Mouse (Mus musculus) neural tube, embryonic 14.5 days (tissue): ENCODE data around the gene Oxld1. TPM values are rescaled to one million over a fixed set of nuclear protein-coding genes. Genes with fewer than 3 reads are reported as not detected.

Source experiments
- ATAC-seq: fragments of 200-750 bp; cut with Nextera tagmentation; 2 replicates; pipeline ENCODE4 v1.8.0; 2017; ENCODE audit warnings: low read depth, mild to moderate bottlenecking, moderate TSS enrichment, moderate library complexity
- H3K27ac ChIP-seq: fragments of 300-500 bp; sonication (generic); 2 replicates; pipeline ENCODE4 v1.5.1; 2014; ENCODE audit warnings: low read depth, mild to moderate bottlenecking, control low read depth, low read length, moderate library complexity, mixed read lengths
- H3K27me3 ChIP-seq: fragments of 300-500 bp; sonication (generic); 2 replicates; pipeline ENCODE4 v1.6.1; 2014; ENCODE audit warnings: low read length; ENCODE audit not compliant: control insufficient read depth, insufficient read depth
- H3K36me3 ChIP-seq: fragments of 300-500 bp; sonication (generic); 2 replicates; pipeline ENCODE4 v1.6.1; 2014; ENCODE audit warnings: low read length, mixed read lengths; ENCODE audit not compliant: control insufficient read depth, insufficient read depth
- H3K4me1 ChIP-seq: fragments of 300-500 bp; sonication (generic); 2 replicates; pipeline ENCODE4 v1.6.1; 2014; ENCODE audit warnings: low read length; ENCODE audit not compliant: control insufficient read depth, insufficient read depth
- H3K4me2 ChIP-seq: fragments of 300-500 bp; sonication (generic); 2 replicates; pipeline ENCODE4 v1.6.1; 2014; ENCODE audit warnings: mild to moderate bottlenecking, low read depth, low read length, control low read depth
- H3K4me3 ChIP-seq: fragments of 300-500 bp; sonication (generic); 2 replicates; pipeline ENCODE4 v1.5.1; 2014; ENCODE audit warnings: low read depth, low read length, control low read depth, mixed read lengths
- H3K9ac ChIP-seq: fragments of 300-500 bp; sonication (generic); replicated peaks from 2 replicates; pipeline ENCODE4 v1.6.1; 2014; ENCODE audit warnings: low read depth, mild to moderate bottlenecking, control low read depth, low read length, mixed read lengths
- H3K9me3 ChIP-seq: fragments of 300-500 bp; sonication (generic); 2 replicates; pipeline ENCODE4 v1.6.1; 2016; ENCODE audit warnings: low read length; ENCODE audit not compliant: control insufficient read depth
- WGBS: fragments of 180-500 bp; shearing (Covaris S2); extraction: QIAGEN DNeasy Blood & Tissue Kit; methylation state at CpG from one replicate; pipeline ENCODE4 v1.1.7; 2014; 5-methylcytosine and 5-hydroxymethylcytosine counted together
- polyA plus RNA-seq: library from polyadenylated mRNA; unstranded; fragments of >200 nt; fragmentation: Nextera tagmentation; extraction: Ambion mirVana; gene quantifications from 2 replicates; pipeline ENCODE4 v1.2.1, GENCODE M21; 2014

The Oxld1 gene
- polyA plus RNA-seq, 1 experiment from 2014 or later: 12.9 TPM

DNA sequence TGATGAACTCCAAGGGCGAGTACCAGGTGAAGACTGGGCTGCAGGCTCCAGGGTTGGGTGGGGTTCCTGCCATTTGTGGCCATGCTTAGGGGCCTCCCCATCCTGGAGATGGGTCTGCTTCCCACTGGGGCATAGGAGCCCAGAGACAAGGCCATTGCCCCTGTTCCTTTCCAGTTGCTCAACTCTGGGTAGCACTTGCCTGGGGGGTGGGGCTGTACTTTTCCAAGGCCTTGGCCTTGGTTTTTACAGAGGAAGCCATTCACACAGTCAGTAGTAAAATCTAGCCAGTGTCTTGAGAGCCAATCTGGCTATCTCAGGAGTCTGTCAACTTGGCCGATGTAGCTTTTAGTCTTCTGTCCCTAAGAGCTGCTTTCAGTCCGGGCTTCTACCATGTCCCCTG, 39.6 kb upstream of the Oxld1 start:
- H3K9ac ChIP-seq: no peak overlapping the region
- H3K36me3 ChIP-seq: peaks cover 23% of the 10 kb centered on the region
- H3K9me3 ChIP-seq: no peaks in the 10 kb centered on the region
- H3K4me1 ChIP-seq: peaks cover 13% of the 10 kb centered on the region
- ATAC-seq: no peak
- H3K4me3 ChIP-seq: no peak overlapping the region
- no peak overlapping the region for H3K4me2 ChIP-seq
- WGBS: 90% methylated on average over 3 of the region's 3 CpGs
- no peak overlapping the region for H3K27ac ChIP-seq
- no peaks in the 10 kb centered on the region for H3K27me3 ChIP-seq

GRCm38 (mm10) chr11:120493911-120494310, 36.0 kb upstream of the Oxld1 start:
- H3K9ac ChIP-seq: no peak overlapping the region
- H3K4me2 ChIP-seq: peak overlapping the region; percentile 95; the same call in 1 of the 2 replicates

GRCm38 (mm10) chr11:120493351-120493750, 35.5 kb upstream of the Oxld1 start:
- Histone ChIP-seq H3K36me3 (peaks cover 30% of the 10 kb centered on the region), H3K9me3 (no peaks in the 10 kb centered on the region), H3K27ac (peak overlapping the region; percentile 36; the same call in 1 of the 2 replicates), H3K9ac (peak overlapping the region; percentile 81; the same call in 1 of the 2 replicates), H3K4me1 (peaks cover 25% of the 10 kb centered on the region), H3K4me2 (peak overlapping the region; percentile 95), H3K27me3 (no peaks in the 10 kb centered on the region), H3K4me3 (peak overlapping the region; percentile 89; the same call in 1 of the 2 replicates)
- 55% methylated on average over 3 of the region's 3 CpGs for WGBS
- ATAC-seq: no peak

More at GRCm38 (mm10) chr11:120493911-120494310, 36.0 kb upstream of the Oxld1 start:
- no peaks in the 10 kb centered on the region for H3K9me3 ChIP-seq
- 91% methylated on average over 3 of the region's 3 CpGs for WGBS
- peaks cover 25% of the 10 kb centered on the region for H3K4me1 ChIP-seq
- H3K27ac ChIP-seq: no peak overlapping the region
- no peak overlapping the region for H3K4me3 ChIP-seq
- peaks cover 24% of the 10 kb centered on the region for H3K36me3 ChIP-seq
- H3K27me3 ChIP-seq: no peaks in the 10 kb centered on the region
- ATAC-seq: no peak

DNA sequence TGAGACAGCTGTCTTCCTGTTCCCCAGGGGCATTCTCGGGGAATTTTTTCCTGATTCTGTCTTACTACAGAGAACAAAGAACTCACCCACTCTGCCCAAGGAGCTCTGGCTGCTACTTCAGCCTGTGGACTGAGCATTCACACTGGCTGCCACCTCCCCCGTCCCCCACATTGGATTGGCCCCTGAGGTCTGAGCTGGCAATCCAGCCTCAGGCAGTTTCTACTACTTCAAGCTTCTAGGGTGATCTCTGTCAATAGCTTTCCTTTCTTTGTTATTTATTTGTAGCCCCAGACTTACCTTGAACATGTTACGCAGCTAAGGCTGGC, 35.0 kb upstream of the Oxld1 start:
- Histone ChIP-seq H3K9me3 (no peaks in the 10 kb centered on the region), H3K36me3 (peaks cover 35% of the 10 kb centered on the region)
- 25% methylated on average over 3 of the region's 3 CpGs for WGBS

DNA sequence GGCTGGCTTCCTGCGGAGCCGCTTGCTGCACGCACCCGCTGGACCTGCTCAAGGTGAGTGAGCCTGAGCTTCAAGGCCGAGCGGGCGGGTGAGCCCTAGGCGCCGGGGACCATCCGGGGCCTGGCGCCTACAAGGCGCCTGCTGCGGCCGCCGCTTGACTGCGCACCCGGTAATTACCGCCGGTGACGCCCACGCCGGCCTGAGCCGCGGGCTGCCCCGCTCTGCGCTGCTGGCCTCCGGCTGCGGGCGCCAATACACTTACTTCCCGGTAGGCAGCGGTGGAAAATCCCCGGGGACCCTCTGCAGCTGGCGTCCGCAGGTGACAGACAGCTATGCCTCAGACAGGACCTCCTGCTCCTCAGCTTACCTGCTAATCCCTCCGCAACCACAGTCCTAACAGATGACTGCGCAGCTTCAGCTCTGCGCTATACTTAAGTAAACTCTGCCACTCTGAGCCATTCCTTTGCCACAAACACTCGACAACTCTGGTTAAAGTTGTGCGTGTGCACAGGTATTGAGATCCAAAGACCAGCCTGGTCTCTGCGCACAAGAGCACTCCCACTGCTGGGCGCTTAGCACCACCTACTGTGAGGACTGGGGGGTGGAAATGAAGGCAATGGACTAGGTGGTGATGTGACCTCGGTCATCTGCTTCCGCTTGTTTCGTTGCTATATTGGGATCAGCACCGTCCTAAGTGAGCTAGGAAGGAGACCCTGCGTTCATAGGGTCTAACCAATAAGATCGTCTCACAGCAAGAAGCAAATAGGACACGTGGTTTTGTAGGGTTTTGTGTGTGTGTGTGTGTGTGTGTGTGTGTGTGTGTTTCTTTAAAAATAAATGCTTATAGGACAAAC, 34.4 kb upstream of the Oxld1 start:
- Histone ChIP-seq H3K4me1 (peaks cover 25% of the 10 kb centered on the region), H3K27ac (peak overlapping the region; percentile 60), H3K9me3 (no peaks in the 10 kb centered on the region), H3K9ac (peak overlapping the region; percentile 81), H3K4me3 (peak overlapping the region; percentile 89), H3K27me3 (no peaks in the 10 kb centered on the region), H3K4me2 (peak overlapping the region; percentile 95), H3K36me3 (peaks cover 41% of the 10 kb centered on the region)
- ATAC-seq: peak; percentile 52
- WGBS: under 1% methylated on average over 46 of the region's 48 CpGs

More for the DNA sequence above, 35.0 kb upstream of the Oxld1 start:
- Histone ChIP-seq H3K4me3 (peak overlapping the region; percentile 89), H3K27me3 (no peaks in the 10 kb centered on the region), H3K4me2 (peak overlapping the region; percentile 95), H3K27ac (peak overlapping the region; percentile 36; the same call in 1 of the 2 replicates), H3K9ac (peak overlapping the region; percentile 81; the same call in 1 of the 2 replicates), H3K4me1 (peaks cover 25% of the 10 kb centered on the region)
- no peak for ATAC-seq

DNA sequence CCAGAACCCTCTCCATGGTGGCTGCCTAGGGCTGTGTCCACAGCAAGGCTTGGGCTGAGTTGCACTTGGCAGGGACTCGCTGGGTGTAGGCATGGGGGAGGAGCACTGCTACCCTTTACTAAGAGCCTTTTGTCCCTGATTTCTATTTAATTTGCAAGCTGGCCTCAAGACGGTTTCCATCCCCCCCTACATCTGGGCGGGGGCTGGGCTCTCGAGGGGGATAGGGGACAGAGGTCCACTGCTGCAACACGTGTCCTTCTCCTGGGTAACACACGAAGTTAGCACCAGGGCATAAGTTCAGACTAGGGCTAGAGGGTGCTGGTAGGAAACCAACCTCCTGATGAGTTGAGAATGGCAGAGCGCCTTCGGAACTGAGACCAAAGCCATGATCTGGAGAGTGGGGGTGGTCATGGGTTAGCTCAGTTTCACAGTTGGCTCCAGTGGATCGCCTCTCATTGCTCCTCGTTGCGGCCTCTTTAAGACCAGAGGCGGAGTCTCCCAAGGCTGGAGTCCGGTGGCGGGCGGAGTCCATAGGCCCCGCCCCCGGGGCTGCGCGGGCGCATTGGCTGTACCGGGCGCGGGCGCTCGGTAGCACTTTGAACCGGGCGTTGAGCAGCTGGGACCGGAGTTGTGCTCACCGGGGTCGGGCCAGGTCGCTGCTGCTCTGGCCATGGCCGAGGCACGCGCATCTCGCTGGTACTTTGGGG, 33.6 kb upstream of the Oxld1 start, which contains the start of gene Slc25a10:
Gene Slc25a10 (plus strand): TSS at position 524 of the 707 bp plus-strand sequence.
- ATAC-seq: peak; percentile 84
- peak within 1 kb of the TSS; percentile 89 for H3K4me3 ChIP-seq
- H3K9ac ChIP-seq: peak within 1 kb of the TSS; percentile 81
- no peaks in the 10 kb centered on the region for H3K27me3 ChIP-seq
- WGBS: 0% methylated on average over 35 of the region's 35 CpGs
- H3K4me2 ChIP-seq: peak within 1 kb of the TSS; percentile 95
- peaks cover 45% of the 10 kb centered on the region for H3K36me3 ChIP-seq
- no peaks in the 10 kb centered on the region for H3K9me3 ChIP-seq
- H3K4me1 ChIP-seq: peaks cover 25% of the 10 kb centered on the region
- H3K27ac ChIP-seq: peak within 1 kb of the TSS; percentile 60

DNA sequence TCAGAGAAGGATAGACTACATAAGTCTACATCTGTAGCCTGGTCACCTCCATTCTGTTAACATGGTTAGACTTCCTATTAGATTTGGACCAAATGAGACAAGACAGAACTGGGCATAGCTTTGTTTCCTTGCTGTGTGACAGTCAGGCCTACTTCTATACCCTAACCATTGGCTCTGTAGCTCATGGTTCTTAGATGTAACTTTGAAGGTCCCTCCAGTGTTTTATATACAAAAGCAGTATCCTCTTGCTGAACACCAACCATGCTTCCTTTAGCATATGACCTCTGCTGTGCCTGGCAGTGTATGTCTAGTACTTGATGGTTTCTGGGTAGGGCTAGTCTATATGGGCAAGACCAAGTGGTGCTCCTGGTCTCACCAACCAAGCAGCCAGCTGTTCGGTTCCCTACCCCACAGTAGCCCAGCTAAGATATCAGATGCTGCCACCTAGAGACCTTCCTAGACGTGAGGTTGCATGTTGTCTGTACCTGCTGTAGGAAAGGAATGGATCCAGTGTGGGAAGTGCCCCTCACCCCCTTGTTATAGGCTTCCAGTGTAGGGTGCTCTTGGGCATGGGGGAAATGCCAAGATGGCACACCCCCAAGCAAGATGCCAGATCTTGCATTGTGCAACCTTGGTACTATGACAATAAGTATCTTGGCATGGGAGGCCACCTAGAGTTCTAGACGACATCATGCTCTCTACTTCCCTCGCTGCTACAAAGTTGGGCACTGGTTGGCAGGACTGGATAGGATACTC, 32.6 kb upstream of the Oxld1 start:
- Histone ChIP-seq H3K9ac (no peak overlapping the region), H3K4me2 (peak overlapping the region; percentile 95; the same call in 1 of the 2 replicates), H3K36me3 (peaks cover 38% of the 10 kb centered on the region), H3K4me1 (peaks cover 29% of the 10 kb centered on the region), H3K9me3 (no peaks in the 10 kb centered on the region), H3K27me3 (no peaks in the 10 kb centered on the region), H3K27ac (no peak overlapping the region), H3K4me3 (no peak overlapping the region)
- no peak for ATAC-seq
- 42% methylated on average over 4 of the region's 4 CpGs for WGBS

- H3K4me1 ChIP-seq: peaks cover 34% of the 10 kb centered on the region
- no peaks in the 10 kb centered on the region for H3K27me3 ChIP-seq
These were observed 31.3 kb upstream of the Oxld1 start for GRCm38 (mm10) chr11:120489054-120489761.

More at GRCm38 (mm10) chr11:120489054-120489761, 31.3 kb upstream of the Oxld1 start:
- Histone ChIP-seq H3K27ac (no peak overlapping the region), H3K4me3 (no peak overlapping the region), H3K9ac (no peak overlapping the region), H3K4me2 (no peak overlapping the region), H3K36me3 (peaks cover 28% of the 10 kb centered on the region), H3K9me3 (no peaks in the 10 kb centered on the region)
- WGBS: 68% methylated on average over 4 of the region's 4 CpGs
- no peak; the same call in 1 of the 2 replicates for ATAC-seq
